Mouse (Mus musculus) forebrain, postnatal 0 days (tissue): ENCODE measurements at regions not wholly inside any gene's neighbourhood (a gene's known extent, or its start where the extent isn't known, plus 50 kb on each side); places are given as distances from the start of the nearest gene placed in this dataset.

Experiments
- ATAC-seq: fragments of 200-750 bp; cut with Nextera tagmentation; 2 replicates; pipeline ENCODE4 v1.8.0; 2017; ENCODE audit warnings: mild to moderate bottlenecking, moderate library complexity
- DNase-seq: peaks from one replicate; pipeline ENCODE4 v3.0.0-alpha.2; 2015
- H3K27ac ChIP-seq: fragments of 300-500 bp; sonication (generic); 2 replicates; pipeline ENCODE4 v1.5.1; 2014; ENCODE audit warnings: low read depth, mild to moderate bottlenecking, antibody characterized with exemption, low read length, moderate library complexity, mixed read lengths
- H3K27me3 ChIP-seq: fragments of 300-500 bp; sonication (generic); 2 replicates; pipeline ENCODE4 v1.6.1; 2014; ENCODE audit warnings: mild to moderate bottlenecking, low read length, mixed read lengths; ENCODE audit not compliant: insufficient read depth
- H3K36me3 ChIP-seq: fragments of 300-500 bp; sonication (generic); 2 replicates; pipeline ENCODE4 v1.6.1; 2014; ENCODE audit warnings: mild to moderate bottlenecking, moderate library complexity; ENCODE audit not compliant: insufficient read depth
- H3K4me1 ChIP-seq: fragments of 300-500 bp; sonication (generic); 2 replicates; pipeline ENCODE4 v1.6.1; 2014; ENCODE audit warnings: antibody characterized with exemption; ENCODE audit not compliant: insufficient read depth
- H3K4me2 ChIP-seq: fragments of 300-500 bp; sonication (generic); 2 replicates; pipeline ENCODE4 v1.6.1; 2014; ENCODE audit warnings: low read depth, mild to moderate bottlenecking, moderate library complexity
- H3K4me3 ChIP-seq: fragments of 300-500 bp; sonication (generic); 2 replicates; pipeline ENCODE4 v1.5.1; 2014; ENCODE audit warnings: low read depth, low read length, mixed read lengths
- H3K9ac ChIP-seq: fragments of 300-500 bp; sonication (generic); 2 replicates; pipeline ENCODE4 v1.6.1; 2014; ENCODE audit warnings: mild to moderate bottlenecking
- H3K9me3 ChIP-seq: fragments of 300-500 bp; sonication (generic); 2 replicates; pipeline ENCODE4 v1.6.1; 2016; ENCODE audit warnings: low read length
- CTCF ChIP-seq: sonication (generic); IDR thresholded peaks from 2 replicates; pipeline ENCODE4 v1.5.1; 2016; ENCODE audit warnings: antibody characterized with exemption, control low read depth, low read depth
- WGBS: fragments of 180-500 bp; shearing (Covaris S2); extraction: QIAGEN DNeasy Blood & Tissue Kit; methylation state at CpG from one replicate; pipeline ENCODE4 v1.1.7; 2014; 5-methylcytosine and 5-hydroxymethylcytosine counted together

- no peaks in the 10 kb centered on the region for H3K4me1 ChIP-seq
- H3K27ac ChIP-seq = no peak overlapping the region
- H3K27me3 ChIP-seq = no peaks in the 10 kb centered on the region
- H3K9ac ChIP-seq = no peak overlapping the region
- H3K36me3 ChIP-seq = no peaks in the 10 kb centered on the region
- H3K4me3 ChIP-seq = no peak overlapping the region
- no peak overlapping the region for H3K4me2 ChIP-seq
- 33% methylated on average over 1 of the region's 1 CpGs for WGBS
- ATAC-seq = no peak
- DNase-seq = peak; percentile 57
- no peaks in the 10 kb centered on the region for H3K9me3 ChIP-seq
- peak; percentile 62 for TF ChIP-seq CTCF
These were observed 365.7 kb downstream of the Basp1 start for GRCm38 (mm10) chr15:25047875-25048274.

GRCm38 (mm10) chr15:25046514-25047138, 366.9 kb downstream of the Basp1 start:
- no peak for DNase-seq
- no peaks in the 10 kb centered on the region for H3K9me3 ChIP-seq
- no peak for ATAC-seq
- 54% methylated on average over 5 of the region's 5 CpGs for WGBS
- no peaks in the 10 kb centered on the region for H3K4me1 ChIP-seq
- H3K27ac ChIP-seq = no peak overlapping the region
- H3K36me3 ChIP-seq = no peaks in the 10 kb centered on the region
- no peak overlapping the region for H3K4me2 ChIP-seq
- no peak for TF ChIP-seq CTCF
- H3K27me3 ChIP-seq = no peaks in the 10 kb centered on the region
- H3K9ac ChIP-seq = no peak overlapping the region
- no peak overlapping the region for H3K4me3 ChIP-seq

- Histone ChIP-seq H3K4me1 (no peaks in the 10 kb centered on the region), H3K4me2 (no peak overlapping the region), H3K27me3 (no peaks in the 10 kb centered on the region), H3K9ac (no peak overlapping the region), H3K36me3 (no peaks in the 10 kb centered on the region), H3K9me3 (no peaks in the 10 kb centered on the region), H3K4me3 (no peak overlapping the region), H3K27ac (no peak overlapping the region)
- DNase-seq = no peak
- WGBS = 78% methylated on average over 3 of the region's 3 CpGs
- ATAC-seq = no peak
- TF ChIP-seq CTCF = no peak
These were observed 377.3 kb downstream of the Basp1 start for GRCm38 (mm10) chr15:25036231-25036630.

- DNase-seq = no peak
- WGBS = 66% methylated on average over 8 of the region's 8 CpGs
- no peak overlapping the region for H3K4me3 ChIP-seq
- no peak overlapping the region for H3K27ac ChIP-seq
- H3K27me3 ChIP-seq = no peaks in the 10 kb centered on the region
- no peak for ATAC-seq
- H3K4me1 ChIP-seq = no peaks in the 10 kb centered on the region
- no peaks in the 10 kb centered on the region for H3K36me3 ChIP-seq
- no peaks in the 10 kb centered on the region for H3K9me3 ChIP-seq
- no peak for TF ChIP-seq CTCF
- H3K9ac ChIP-seq = no peak overlapping the region
- no peak overlapping the region for H3K4me2 ChIP-seq
These were observed 385.7 kb downstream of the Basp1 start for GRCm38 (mm10) chr15:25027865-25028264.

GRCm38 (mm10) chr15:25026786-25027461, 386.6 kb downstream of the Basp1 start:
- Histone ChIP-seq H3K36me3 (no peaks in the 10 kb centered on the region), H3K4me2 (peak overlapping the region; percentile 48), H3K9ac (peak overlapping the region; percentile 51), H3K27ac (peak overlapping the region; percentile 60), H3K4me1 (no peaks in the 10 kb centered on the region), H3K27me3 (no peaks in the 10 kb centered on the region), H3K9me3 (no peaks in the 10 kb centered on the region), H3K4me3 (peak overlapping the region; percentile 32)
- WGBS = 2% methylated on average over 15 of the region's 15 CpGs
- TF ChIP-seq CTCF = peak; percentile 53
- peak; percentile 69 for DNase-seq
- ATAC-seq = peak; percentile 86

GRCm38 (mm10) chr15:25026351-25026750, 387.2 kb downstream of the Basp1 start:
- no peaks in the 10 kb centered on the region for H3K36me3 ChIP-seq
- H3K4me2 ChIP-seq = peak overlapping the region; percentile 48
- 10% methylated on average over 8 of the region's 8 CpGs for WGBS
- H3K4me1 ChIP-seq = no peaks in the 10 kb centered on the region
- H3K4me3 ChIP-seq = no peak overlapping the region
- H3K27me3 ChIP-seq = no peaks in the 10 kb centered on the region
- ATAC-seq (peak; percentile 46; the same call in 1 of the 2 replicates), DNase-seq (peak; percentile 41)
- 0 out of 2 replicates have a peak overlapping the region, but pooled peaks have one; percentile 10 for H3K9ac ChIP-seq
- no peaks in the 10 kb centered on the region for H3K9me3 ChIP-seq
- TF ChIP-seq CTCF = no peak
- no peak overlapping the region for H3K27ac ChIP-seq

GRCm38 (mm10) chr15:25020916-25021315, 392.6 kb downstream of the Basp1 start:
- peak overlapping the region; percentile 67 for H3K27ac ChIP-seq
- peaks cover 12% of the 10 kb centered on the region for H3K4me1 ChIP-seq
- H3K4me3 ChIP-seq = no peak overlapping the region
- no peak overlapping the region for H3K4me2 ChIP-seq
- 61% methylated on average over 3 of the region's 3 CpGs for WGBS
- H3K9me3 ChIP-seq = no peaks in the 10 kb centered on the region
- no peaks in the 10 kb centered on the region for H3K36me3 ChIP-seq
- TF ChIP-seq CTCF = no peak
- no peaks in the 10 kb centered on the region for H3K27me3 ChIP-seq
- DNase-seq (no peak), ATAC-seq (no peak)
- no peak overlapping the region for H3K9ac ChIP-seq
